Mouse (Mus musculus) right cerebral cortex, postnatal 14 days (tissue): ENCODE data around the gene Mpi.
A peak's percentile ranks its signal among the peaks of the same experiment; 100 is the strongest.

Experiments used
- DNase-seq: peaks from one replicate; pipeline ENCODE4 v3.0.0; 2022

Mpi gene

GRCm38 (mm10) chr9:57552139-57552887, at the start of gene Mpi:
Gene Mpi, minus strand, starts transcription at chr9:57552763.
- peak; percentile 78 for DNase-seq

- no peak for DNase-seq
These were observed 49.5 kb upstream of the Mpi start for GRCm38 (mm10) chr9:57602098-57602497.

- DNase-seq = peak; percentile 75
These were observed 48.8 kb upstream of the Mpi start for GRCm38 (mm10) chr9:57601353-57601706.

GRCm38 (mm10) chr9:57600620-57601352, 48.2 kb upstream of the Mpi start:
- DNase-seq = no peak

GRCm38 (mm10) chr9:57598851-57599563, 46.4 kb upstream of the Mpi start:
- DNase-seq = no peak

GRCm38 (mm10) chr9:57597929-57598382, 45.4 kb upstream of the Mpi start:
- no peak for DNase-seq

- DNase-seq = no peak
These were observed 44.7 kb upstream of the Mpi start for GRCm38 (mm10) chr9:57597265-57597664.

- no peak for DNase-seq
These were observed 41.6 kb upstream of the Mpi start for GRCm38 (mm10) chr9:57594174-57594509.

GRCm38 (mm10) chr9:57593454-57594173, 41.1 kb upstream of the Mpi start:
- peak; percentile 41 for DNase-seq

GRCm38 (mm10) chr9:57590726-57591125, 38.2 kb upstream of the Mpi start:
- DNase-seq = no peak

- peak; percentile 74 for DNase-seq
These were observed 36.9 kb upstream of the Mpi start, which contains the start of gene Ulk3 for GRCm38 (mm10) chr9:57589224-57590126. Gene Ulk3, plus strand, starts transcription at chr9:57589452.

- no peak for DNase-seq
These were observed 32.4 kb upstream of the Mpi start for GRCm38 (mm10) chr9:57584991-57585390.

- DNase-seq = no peak
These were observed 24.7 kb upstream of the Mpi start for GRCm38 (mm10) chr9:57577144-57577849.

GRCm38 (mm10) chr9:57575577-57575976, 23.0 kb upstream of the Mpi start:
- no peak for DNase-seq

GRCm38 (mm10) chr9:57574397-57574796, 21.8 kb upstream of the Mpi start:
- no peak for DNase-seq

- DNase-seq = no peak
These were observed 15.9 kb upstream of the Mpi start for GRCm38 (mm10) chr9:57568500-57568899.

- DNase-seq = no peak
These were observed 14.3 kb upstream of the Mpi start for GRCm38 (mm10) chr9:57566846-57567245.

- DNase-seq = peak; percentile 56
These were observed 13.2 kb upstream of the Mpi start for GRCm38 (mm10) chr9:57565741-57566221.

GRCm38 (mm10) chr9:57564609-57565008, 12.0 kb upstream of the Mpi start:
- DNase-seq = no peak

GRCm38 (mm10) chr9:57562896-57563372, 10.4 kb upstream of the Mpi start:
- no peak for DNase-seq

GRCm38 (mm10) chr9:57561711-57562099, 9.1 kb upstream of the Mpi start:
- DNase-seq = no peak
